Mouse (Mus musculus): ENCODE results near the gene Unc45a.

The Unc45a gene

GRCm38 (mm10) chr7:80368635-80369421 lies 28.0 kb upstream of the Unc45a start:
- in situ Hi-C loops (cut with MboI), result no loop called here

DNA sequence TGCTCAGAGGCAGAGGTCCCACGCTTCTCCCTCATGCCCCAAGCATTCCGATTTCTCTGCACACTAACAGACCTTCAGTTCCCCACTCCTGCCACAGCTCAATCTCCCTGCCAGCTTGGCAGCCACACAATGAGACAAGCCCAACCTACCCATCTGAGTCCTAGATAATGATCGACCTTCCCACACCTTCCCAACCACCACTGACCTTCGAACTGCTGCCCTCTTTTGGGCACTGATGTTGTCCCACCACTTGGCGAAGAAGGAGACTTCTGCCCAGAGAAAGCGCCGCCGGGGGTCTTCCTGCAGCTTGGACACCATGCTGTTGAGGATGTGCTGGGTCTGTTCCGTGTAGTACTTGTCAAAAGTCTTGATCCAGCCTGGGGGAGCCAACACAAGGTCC lies 27.2 kb upstream of the Unc45a start:
- in situ Hi-C loops (cut with MboI), result no loop called here

DNA sequence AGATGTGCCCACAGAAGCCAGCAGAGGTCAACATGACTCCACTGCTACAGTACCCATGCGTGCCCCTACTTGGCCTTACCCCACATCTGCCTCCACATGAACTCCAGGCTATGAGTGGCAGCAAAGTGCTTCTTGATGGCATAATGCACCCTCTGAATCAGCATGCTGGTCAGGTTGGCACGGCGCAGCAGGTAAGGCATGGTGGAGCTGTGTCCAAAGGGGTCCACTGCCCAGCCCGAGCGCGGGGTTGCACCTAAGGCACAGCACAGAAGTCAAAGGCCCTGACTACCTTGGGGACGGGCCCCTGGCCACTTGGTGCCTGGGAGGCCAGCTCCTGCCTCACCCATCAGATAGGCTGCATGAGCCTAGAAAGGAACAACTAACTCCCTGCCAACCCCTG lies 26.4 kb upstream of the Unc45a start:
- in situ Hi-C loops (cut with MboI), result no loop called here

DNA sequence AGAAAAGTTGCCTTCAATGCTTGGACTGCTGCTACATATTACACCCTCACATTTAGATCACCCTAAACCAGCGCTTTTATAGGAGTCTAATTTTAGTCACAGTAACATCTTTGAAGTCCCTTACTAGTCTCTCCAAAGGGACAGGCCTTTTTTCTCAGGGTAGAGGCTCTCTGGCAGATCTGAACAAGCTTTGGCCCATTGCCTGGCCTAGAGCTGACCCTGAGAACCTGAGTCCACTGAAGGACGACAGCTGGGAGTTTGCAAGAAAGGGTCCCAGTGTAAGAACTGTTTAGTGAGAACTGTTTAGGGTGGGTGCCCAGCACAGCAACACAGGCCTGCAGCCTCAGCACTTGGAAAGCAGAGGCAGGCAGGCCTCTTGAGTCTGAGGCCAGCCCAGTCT lies 25.0 kb upstream of the Unc45a start:
- in situ Hi-C loops (cut with MboI), result no loop called here

DNA sequence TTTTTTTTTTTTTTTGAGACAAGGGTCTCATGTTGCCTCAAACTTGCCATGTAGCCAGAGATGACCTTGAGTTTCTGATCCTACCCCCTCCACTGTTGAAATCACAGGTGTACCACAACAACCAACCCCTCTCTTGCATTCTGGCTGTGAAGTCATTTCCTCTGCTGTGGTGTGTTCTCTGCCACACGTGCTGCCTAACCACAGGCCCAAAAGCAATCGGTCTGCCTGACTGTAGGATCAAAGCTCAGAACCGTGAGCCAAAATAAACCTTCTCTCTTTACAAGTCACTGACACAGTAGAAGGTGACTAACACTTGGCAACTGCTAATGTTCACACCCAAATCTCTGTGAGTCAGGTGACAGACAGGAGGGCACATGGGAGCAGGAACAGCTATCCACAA lies 19.6 kb upstream of the Unc45a start:
- in situ Hi-C loops (cut with MboI), result no loop called here

GRCm38 (mm10) chr7:80358039-80358438 lies 17.2 kb upstream of the Unc45a start:
- in situ Hi-C loops (cut with MboI), result no loop called here

- in situ Hi-C loops (cut with MboI), result no loop called here
Measured at GRCm38 (mm10) chr7:80357156-80357555, 16.4 kb upstream of the Unc45a start.

DNA sequence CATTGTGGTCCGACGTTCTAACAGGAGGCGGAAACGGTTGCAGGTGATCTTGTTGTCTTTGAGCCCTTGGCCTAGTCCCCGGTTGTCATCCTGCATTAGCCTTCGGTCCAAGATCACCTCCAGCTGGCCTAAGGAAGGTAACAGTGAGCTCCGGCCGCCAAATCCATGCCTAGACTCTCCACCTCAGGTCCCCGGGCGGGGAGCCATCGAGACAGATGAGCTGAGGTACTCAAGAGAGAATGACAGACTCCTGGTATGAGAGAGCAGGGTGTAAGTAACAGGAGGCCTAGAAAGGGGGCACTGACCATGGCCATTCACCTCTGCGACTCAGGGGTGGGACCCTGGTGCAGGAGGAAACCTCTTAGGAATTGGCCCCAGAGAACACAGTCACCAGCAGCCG lies 15.5 kb upstream of the Unc45a start:
- in situ Hi-C loops (cut with MboI), result no loop called here

- in situ Hi-C loops (cut with MboI), result no loop called here
Measured at GRCm38 (mm10) chr7:80352920-80353319, 12.1 kb upstream of the Unc45a start.

DNA sequence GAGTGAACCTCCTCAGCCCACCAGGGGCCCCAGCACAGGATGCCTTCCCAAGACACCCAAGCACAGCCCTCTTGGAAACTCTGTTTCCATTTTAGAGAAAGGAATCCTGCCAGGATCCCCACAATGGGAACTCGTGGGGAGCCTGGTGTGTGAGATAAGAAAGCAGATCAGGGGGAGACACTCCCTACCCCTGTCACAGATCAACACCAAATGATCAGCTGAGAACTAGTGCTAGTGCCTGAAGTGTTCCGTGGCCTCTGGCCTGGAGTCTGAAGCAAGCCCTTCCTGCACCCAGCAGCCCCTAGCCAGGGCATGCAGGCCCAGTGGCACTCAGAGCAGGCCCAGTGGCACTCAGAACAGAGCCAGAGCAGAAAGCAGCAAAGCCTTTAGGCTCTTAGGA lies 10.0 kb upstream of the Unc45a start:
- in situ Hi-C loops (cut with MboI), result no loop called here

DNA sequence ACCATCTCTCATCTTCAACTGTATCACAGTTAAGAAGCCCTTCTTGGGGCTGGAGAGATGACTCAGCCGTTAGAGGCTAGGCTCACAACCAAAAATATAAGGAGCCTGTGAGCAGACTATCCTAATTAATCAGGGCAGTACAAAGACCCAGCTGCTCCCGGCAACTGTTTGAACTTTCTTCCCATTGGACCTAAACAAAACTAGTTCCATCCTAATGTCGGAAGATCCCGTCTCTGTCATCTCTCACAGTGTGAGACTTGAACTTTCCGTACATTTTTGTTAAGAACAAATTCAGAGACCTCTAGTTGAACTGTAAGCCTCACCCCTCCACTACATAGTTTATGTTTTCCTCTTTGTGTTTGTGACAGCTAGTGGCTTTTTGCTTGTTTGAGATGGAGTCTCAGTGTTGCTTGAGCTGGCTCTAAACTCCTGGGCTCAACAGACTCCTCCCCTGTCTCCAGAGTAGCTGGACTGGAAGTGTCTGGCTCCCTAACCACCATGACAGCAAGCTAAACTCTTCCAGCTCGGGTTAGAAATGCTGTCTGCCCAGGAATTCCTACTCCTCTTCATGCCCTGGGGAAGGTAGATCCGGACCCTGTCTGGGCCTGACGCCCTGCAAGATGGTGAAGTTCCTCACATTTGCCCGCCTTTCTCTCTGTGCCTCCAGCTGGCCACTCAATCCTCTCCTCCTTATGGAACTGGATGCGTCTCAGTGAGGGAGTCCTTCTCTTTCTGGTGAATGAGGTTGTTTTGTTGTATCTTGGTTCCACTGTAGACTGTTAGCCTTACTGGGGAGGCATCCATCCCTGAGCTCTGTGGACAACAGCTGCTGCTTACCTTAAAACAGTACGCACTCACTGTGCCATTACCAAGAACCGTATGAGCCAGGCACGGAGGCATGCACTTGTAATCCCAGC lies 7.1 kb upstream of the Unc45a start:
- in situ Hi-C loops (cut with MboI), result no loop called here

DNA sequence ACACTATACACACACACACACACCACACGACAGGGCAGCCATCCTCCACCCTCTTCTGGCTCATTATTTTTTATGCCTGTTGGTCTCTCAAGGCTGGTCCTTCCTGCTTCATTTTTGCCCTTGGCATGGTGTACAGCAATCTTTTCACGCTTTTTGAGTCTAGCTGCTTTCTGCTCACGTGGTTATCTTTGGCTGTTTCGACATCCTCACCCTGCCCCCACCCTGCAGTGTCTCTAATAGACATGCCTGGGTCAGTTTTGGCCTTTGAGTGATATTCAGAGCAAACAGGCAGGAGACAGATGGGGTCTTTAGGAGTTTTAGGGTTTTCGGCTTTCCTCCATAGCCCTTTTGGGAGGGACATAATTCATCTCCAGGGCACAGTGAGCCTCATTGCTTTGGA lies 6.0 kb upstream of the Unc45a start:
- in situ Hi-C loops (cut with MboI), result no loop called here

DNA sequence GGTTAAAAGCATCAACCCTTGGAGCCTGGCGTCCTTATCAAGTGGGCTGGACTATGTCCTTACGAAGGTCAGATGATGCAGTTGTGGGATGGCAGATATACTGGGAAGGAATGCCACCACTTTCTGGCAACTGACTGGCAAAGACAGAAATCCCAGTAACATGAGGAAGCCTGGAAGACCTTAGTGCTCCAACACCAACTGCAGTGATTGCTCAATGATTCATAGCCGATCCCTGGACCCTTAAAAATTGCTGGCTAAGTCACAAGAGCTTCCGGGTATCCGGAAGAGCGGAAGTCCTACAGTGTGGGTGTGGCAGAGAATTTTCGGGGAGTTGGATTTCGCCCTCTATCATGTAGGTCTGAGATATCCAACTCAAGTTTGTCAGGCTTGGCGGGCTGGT lies 5.4 kb upstream of the Unc45a start:
- in situ Hi-C loops (cut with MboI), result no loop called here

GRCm38 (mm10) chr7:80343270-80344018 lies 2.6 kb upstream of the Unc45a start:
- in situ Hi-C loops (cut with MboI), result no loop called here

DNA sequence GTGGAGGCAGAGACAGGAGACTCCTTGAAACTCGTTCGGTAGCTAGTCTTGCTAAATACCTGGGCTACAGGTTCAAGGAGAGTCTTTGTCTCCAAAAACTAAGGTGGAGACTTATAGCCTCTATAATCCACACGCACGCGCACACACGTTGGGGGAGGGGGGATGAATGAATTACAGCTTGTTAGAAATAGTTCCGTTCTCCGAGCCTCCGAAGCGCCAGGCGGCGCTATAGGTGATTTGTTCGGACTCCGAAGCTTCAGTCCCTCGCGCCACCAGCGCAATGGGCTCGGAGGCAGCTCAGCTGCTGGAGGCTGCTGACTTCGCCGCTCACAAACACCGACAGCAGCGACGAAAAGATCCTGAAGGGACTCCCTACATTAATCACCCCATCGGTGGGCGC lies 2.1 kb upstream of the Unc45a start, which contains the start of gene Hddc3:
TSS of gene Hddc3 (plus strand) at position 247 of the 400 bp plus-strand sequence.
- in situ Hi-C loops (cut with MboI), result no loop called here

GRCm38 (mm10) chr7:80341793-80342192 lies 988 bp upstream of the Unc45a start:
- in situ Hi-C loops (cut with MboI), result no loop called here

DNA sequence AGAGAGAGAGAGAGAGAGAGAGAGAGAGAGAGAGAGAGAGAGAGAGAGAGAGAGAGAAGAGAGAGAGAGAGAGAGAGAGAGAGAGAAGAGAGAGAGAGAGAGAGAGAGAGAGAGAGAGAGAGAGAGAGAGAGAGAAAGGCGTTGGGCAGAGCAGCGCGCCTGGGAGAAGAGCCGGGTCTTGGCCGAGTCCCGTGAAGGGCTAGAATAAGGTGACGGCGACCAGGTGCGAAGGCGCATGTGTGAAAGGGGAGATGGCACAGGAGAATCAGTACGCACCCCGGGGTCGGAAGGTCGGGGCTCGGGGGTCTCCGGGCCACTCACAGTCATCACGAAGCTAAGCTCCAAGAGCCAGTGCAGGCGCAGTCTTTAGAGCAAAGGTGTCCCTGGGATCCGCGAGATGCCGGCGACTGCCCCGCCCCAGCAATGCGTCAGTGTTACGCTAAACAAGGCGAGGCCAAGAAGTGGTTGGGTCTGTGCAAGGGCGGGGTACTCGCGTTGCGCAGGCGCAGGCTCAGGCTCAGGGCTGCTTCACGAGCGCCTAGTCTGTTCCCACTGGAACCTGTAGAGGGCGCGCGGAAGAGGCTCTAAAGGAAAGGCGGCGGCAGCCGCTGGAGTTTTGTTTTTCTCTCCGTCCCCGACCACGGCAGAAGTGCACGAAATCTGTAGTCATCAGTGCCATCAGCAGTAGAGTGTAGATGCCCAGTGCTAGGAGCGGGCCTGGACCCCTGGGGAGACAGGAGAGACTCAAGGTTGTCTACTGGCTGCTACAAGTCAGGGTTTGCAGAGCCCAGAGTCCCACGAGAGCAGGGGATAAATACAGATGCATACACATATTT lies 794 bp downstream of the Unc45a start:
- in situ Hi-C loops (cut with MboI), result loop anchor here (5.0 kb wide), 1 partner anchor 32 kb away; the partner anchor contains the start of gene Man2a2

DNA sequence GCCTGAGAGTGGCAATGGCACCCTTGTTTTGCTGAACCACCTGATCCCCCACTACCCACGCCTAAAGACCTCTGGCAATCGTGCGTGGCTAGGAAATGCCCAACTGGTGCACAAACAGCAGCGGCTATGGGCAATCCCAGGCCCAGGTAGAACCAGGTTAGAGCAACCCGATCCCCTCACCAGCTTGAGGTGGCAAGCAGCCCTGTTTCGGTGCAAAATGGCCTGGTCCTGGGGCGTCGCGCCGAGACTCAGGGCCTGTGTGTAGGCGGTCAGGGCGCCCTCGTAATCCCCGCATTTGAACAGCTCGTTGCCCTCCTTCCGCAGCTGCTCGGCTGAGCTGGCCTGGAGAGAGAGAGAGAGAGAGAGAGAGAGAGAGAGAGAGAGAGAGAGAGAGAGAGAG lies 1.4 kb downstream of the Unc45a start:
- in situ Hi-C loops (cut with MboI), result loop anchor here (5.0 kb wide), 1 partner anchor 33 kb away; the partner anchor contains the start of gene Man2a2

- in situ Hi-C loops (cut with MboI), result loop anchor here (5.0 kb wide), 1 partner anchor 35 kb away; the partner anchor contains the start of gene Man2a2
Measured at GRCm38 (mm10) chr7:80336932-80337331, 3.9 kb downstream of the Unc45a start.

- in situ Hi-C loops (cut with MboI), result loop anchor here (5.0 kb wide), 1 partner anchor 37 kb away; the partner anchor contains the start of gene Man2a2
Measured at GRCm38 (mm10) chr7:80334848-80335247, 6.0 kb downstream of the Unc45a start.

DNA sequence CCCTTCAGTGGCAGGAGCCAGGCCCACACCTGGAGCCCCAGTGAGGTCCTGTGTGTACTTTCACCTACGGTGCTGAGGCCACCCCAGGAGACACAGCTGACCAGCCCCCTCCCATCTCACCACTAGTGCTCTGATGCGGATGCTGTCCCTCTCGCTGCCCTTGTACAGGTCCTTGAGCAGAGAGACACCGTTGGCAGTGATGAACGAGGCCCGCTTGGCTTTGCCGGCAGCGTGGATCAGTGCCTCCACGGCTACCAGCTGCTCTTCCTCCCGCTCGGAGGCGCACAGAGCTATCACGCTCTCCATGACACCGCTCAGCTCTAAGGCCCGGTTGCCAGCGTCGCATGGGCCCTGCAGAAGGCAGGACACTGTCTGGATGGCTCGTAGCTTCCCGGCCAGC lies 9.4 kb downstream of the Unc45a start:
- in situ Hi-C loops (cut with MboI), result no loop called here
